Mouse (Mus musculus) cerebellum, adult 18-20 months (tissue): ENCODE measurements around the gene Omp.
"Not testable (repeated sequence)": the region's sequence is repeated elsewhere in the genome, so short reads cannot be mapped to it uniquely, and the experiment has no call there.

Experiments used
- DNase-seq, 2 experiments: peaks; one replicate each; pipeline ENCODE4 v3.0.0; 2021

The Omp gene

DNA sequence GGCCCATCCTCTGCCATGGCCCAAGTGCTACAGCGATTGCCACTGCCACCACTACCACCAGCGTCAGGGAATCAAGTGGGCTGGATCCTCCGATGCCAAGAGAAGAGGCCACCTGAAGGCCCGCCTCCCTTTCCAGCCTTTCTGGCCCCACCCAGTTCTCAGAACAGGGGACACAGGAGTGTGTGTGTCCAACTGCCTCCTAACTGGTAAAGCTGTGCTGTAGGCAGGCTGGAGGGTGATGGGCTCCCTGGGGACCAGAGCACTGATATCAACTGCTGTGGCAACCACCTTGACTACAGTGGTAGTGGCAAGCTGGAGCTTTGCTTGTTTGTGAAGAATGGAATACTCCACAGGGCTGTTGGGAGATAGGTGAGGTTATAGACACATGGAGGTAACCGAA, at the start of gene Omp:
Gene Omp (minus strand): TSS at position 101 of the 400 bp plus-strand sequence.
- DNase-seq = no peak

DNA sequence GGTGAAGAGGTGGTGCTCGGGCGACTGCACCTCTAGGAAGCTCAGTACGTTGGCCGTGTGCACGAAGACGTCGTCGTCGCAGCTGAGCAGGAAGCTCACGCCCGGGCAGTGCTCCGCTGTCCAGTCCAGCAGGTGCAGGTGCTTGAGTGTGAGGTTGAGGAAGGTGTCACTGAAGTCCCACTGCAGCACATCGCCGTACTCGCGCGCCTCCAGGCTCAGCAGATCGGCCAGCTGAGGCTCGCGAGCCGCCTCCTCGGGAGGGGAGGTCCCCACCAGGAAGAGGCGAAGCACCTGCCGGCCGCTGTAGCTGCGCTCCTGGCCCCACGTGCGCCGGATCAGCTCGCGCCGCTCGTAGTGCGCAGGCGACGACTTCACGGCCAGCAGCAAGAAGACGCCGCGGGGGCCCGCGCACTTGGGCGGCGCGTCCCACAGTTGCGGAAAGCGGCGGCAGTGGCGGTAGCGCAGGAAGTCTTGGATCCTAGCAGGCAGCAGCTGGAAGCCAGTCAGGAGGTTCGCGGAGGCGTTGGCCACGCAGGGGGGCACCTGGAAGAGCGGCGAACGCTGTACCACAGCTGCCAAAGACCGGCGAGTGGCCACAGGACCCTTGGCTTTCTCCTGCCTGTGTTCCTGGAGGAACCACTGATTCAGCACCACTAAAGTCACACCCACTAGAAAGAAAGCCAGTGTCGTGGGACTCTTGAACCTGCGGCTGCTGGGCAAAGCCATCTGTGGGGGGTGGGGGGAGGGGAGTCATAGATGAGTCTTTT, 48.9 kb upstream of the Omp start:
- peak in 1 of 2 experiments; percentile 20 for DNase-seq

DNA sequence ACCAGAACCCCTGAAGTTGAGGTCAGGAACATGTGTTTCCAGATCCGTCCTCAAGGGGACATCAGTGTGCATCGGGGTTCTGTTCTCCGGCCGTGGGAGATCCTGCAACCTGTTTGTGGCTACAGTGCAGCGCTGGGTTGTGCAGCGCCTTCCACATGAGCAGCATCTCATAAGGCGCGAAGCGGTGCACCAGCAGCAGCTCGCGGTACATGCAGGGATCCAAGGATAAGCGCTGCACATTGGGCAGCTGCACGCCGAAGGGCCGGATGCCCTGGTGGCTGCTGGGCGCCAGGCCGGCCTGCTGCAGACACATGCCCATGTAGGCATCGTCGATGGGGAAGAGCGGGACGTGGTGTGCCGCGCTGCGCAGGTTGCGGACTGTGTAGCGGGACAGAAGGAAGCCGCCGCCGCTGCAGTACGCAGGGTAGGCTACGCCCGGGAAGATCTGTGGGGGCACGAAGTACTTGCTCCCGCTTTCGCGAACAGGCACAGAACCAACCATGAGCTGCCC, 48.3 kb upstream of the Omp start:
- DNase-seq = peak; percentile 44 to 47

DNA sequence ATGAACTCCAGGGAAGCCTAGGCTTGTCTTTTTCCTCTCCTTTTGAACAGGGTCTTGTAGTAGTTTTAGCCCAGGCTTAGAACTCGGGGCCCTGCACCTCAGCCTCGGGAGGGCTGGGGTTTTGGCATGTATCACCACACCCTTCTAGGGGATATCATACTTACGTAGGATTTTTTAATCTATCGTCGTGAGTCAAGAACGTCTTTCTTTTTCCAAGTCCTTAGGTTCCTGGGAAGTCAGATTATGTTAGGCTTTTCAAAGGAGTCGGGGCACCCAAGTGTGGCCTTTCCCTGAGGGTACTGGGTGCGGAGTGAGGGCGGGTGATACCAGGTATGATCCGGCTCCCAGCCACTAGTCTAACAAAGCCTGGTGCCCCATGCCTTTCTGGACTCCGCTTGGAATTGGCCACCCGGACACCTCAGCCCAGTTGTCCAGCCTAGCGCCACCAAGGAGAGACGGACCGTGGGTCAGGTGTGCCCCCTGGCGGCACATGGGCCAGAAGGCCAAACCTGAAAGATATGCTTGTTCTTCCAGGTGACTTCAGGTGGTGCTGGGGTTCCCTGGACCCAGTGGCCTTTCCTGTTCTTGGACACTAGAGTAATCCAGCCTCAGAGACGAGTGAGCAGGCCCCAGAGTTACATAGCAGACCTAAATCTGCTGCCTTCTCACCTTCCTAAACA, 46.4 kb upstream of the Omp start:
- DNase-seq = no peak

DNA sequence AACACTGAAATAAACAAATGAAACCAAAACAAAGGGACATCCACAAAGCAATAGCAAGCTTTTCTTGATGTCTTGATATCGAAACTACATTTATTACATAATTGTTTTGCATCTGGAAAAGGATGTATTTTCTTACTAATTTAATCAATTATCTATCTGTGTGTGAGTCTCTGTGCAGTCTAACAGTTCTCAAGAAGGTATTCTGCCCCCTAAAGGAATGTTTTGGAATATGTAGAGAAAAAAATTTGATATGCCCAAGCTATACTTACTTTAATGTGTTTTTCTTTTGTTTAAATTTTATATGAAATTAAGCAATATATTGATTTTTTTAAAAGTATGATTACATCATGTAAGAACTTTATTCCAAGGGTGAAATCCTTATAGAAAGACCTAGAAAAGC, 45.3 kb upstream of the Omp start:
- no peak for DNase-seq

DNA sequence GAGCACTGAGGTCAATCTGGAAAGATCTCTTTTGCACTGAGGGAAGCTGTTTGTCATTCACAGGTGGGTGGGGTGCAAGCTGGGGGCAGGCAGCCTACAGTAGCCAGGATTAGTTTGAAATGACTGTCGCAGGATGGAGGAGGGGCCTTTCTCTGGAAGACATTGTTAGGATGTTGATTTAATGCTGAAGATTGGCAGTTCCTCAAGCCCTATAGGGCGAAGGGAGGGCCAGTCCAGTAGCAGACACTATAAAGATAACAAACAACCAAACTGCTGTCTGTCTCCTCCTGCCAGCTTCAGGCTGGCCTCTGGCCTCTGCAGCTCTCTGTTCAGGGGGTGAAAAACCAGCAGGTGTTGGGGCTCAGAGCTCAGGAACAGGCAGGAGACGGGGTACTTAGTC, 44.4 kb upstream of the Omp start:
- no peak for DNase-seq

DNA sequence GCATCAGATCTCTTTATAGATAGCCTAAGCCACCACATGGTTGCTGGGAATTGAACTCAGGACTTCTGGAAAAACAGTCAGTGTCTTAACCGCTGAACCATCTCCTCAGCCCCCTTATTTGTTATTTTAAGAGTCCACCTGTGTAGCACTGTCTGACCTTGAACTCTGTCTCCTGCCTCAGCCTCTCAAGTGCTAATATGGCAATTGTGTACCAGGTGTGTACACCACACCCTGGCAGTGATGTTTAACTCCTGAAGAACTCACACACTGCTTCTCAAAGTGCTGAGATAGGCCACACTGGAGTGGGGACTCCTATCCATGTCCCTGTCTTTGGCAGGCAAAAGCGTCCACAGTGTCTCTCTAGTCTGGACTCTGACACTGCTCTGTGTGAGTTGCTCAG, 43.4 kb upstream of the Omp start:
- no peak for DNase-seq

DNA sequence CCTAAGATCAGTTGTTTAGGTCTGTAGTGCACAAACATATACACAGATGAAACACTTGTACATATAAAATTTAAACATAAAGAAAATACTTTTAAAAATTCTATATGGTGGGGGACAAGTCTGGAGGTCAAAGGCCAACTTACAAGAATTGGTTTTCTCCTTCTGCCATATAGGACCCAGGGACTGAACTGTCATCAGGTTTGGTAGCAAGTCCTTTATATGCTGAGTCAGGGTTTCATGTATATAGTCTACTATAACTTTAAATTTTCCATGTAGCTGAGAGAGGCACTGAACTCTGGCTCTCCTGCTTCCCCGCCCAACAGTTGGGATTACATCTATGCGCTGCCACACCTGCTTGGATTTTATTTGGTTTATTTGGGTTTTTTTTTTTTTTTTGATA, 42.9 kb upstream of the Omp start:
- no peak for DNase-seq

DNA sequence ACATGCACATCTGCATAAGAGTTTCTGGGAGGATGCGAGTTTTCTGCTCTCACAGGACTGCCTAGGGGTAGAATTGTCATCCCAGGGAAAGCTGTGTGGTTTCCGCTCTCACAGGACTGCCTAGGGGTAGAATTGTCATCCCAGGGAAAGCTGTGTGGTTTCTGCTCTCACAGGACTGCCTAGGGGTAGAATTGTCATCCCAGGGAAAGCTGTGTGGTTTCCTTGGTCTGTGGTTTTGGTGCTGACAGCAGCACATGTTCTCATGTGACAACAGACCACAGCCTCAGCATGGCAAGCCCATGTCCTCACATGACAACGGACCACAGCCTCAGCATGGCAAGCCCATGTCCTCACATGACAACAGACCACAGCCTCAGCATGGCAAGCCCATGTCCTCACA, 42.0 kb upstream of the Omp start:
- not testable (repeated sequence) for DNase-seq

DNA sequence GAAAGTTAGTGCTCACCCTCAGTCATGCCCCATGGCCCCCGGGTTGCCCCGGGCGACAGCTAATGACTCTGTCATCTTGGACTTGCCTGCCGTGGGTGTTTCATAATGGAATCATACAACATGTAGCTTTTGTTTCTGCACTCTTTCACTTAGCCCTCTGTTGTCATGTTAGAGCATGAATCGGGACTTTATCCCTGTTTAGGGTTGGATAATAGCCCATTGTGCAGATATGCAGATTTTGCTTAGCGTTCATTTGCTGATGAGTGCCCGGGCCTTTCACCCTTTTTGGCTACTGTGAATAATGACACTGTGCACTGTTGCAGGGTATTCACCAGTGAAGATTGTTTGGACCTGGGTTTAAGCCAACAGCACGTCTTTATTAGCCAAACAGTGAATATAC, 41.3 kb upstream of the Omp start:
- no peak for DNase-seq

DNA sequence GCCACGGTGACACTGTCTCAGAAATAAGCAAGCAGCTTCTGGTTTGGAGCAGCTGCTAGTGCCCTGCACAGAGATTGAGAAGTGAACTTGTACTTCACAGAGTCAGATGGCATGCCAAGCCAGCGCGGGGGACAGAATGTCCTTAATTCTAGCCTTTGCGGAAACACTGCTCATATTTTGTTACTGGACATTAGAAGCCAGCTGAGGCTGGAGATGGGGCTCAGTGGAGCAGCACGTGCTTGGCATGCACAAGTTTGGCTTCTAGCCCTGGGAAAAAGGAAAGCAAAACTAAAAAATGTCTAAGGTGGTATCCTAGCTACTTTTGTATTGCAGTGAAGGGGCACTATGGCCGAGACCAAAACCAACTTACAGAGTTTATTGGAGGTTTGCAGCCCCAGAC, 40.0 kb upstream of the Omp start:
- DNase-seq = no peak

DNA sequence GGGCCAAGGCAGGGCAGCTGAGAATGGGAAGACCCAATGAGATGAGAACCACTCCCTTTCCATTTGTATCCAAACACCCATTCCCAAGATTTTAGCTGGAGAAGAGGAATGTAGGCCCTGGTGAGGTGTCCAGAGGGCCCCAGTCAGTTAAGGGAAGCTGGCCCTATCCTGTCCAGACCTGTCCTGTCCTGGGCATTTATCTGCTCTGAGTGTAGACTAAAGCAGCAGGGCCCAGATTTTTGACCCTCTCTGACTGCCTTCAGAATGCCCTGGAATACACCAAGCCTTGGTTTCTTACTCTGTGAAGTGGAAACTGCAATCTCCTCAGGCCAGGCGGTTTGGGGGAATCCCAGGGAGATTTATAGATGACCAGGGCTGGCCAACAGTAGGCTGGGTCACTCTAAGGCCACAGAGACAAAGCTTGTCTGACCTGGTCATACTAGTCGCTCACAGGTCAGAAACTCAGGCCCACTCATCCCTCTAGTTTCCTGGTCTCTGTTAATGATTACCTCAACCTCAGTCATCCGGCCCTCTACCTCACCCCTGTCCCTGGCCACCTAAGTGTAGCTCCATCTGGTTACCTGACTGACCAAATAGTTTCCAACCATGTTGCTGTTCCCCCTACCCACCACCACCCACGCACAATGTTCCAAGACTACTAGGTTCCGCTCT, 33.4 kb upstream of the Omp start:
- no peak for DNase-seq

DNA sequence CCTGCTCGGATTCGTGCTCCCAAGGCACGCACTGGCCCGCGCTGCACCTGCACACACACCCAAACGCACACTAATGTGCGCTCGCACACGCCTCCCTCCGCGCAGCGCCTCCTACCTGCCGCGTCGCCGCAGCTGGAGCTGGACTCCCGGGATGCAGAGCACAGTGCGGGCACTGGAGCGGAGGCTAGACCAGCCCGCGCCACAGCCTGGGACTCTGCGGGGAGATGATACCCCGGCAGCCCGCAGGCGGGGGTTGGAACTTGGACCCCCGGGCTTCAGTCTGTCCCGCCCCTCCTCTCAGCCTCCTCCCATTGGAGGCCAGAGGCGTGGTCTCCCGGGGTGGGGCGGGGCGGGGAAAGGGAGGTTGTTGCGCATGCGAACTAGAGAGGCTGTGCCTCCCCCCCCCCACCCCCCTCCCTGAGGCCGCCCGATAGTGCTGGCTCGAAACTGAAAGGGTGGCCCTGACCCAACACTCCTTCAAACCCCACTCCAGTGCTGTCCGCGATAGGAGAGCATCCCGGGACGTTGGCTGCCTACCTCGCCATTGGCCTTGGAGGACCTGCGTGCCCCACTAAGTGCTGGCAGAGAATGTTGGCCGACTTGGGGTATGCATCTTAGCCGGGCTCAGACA, 32.7 kb upstream of the Omp start, which contains the start of gene Capn5:
Gene Capn5 (minus strand): TSS at position 346 of the 631 bp plus-strand sequence.
- DNase-seq = peak; percentile 68 to 75

DNA sequence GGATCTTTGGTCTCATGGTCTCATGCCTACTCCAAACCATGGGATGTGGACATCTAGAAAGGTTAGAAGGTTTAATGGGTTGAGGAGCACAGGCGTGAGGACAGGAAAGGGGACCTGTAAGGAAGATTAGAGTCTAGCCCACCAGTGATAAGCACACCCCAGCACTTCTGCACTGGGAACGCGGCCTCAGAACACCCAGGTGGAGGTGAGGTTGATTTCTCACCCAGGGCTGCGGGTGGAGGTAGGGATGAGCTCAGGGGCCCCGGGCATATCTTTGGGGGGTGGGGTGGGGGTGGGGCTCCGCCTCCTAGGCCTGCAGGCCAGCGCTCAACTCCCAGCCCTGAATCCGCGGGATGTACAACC, 32.2 kb upstream of the Omp start:
- no peak for DNase-seq

DNA sequence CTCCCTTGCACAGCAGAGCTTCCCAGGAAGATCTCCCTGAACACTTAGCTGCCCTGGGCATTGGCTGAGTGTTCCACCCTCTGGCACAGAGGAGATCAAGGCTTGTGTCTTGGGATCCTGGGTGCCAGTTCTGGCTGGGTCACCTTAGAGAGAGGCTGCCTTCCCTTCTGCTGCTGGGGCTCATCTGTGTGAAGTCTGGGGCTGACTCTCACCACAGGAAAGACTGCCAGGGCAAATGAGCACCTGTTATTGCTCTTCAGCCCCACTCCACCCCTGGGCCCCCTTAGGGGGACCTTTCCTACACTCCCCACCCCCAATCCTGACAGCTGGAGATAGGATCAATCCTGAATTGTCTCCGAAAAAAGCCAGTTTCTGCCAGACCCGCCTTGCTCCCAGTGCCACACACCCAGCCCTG, 31.8 kb upstream of the Omp start:
- DNase-seq = no peak

DNA sequence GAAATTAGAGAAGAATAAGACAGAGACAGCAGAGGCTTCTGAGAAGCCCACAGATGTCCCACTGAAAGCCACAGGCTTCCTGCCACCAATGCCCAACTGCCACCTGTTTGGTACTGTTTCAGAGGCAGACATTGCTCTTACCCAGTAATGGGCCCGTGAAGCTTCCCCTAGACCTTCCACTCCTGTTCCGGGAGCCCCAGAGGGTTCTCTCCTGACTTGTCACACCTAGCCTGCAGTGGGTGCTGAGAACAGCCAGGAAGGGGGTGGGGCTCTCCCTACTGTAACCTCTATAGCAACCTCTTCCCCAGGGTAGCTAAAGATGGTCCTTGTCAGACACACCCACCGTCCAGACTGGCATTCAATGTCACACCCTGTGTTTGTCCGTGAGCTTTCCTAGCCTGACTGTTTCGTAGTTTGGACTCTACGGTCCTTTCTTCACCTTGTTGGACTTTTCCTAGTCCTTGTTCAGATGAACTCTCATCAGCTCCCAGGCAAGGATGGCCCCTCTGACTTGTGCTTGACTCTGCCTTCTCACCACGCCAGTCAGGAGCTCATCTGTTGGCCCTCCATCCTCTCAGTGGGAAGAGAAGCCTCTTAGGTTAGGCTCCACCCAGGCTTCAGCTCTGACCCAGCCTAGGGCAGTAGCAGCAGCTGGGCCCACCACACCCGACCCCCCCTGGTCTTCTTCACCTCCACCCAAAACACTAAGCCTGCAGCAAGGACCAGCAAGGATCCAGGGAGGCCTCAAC, 31.2 kb upstream of the Omp start:
- peak in 1 of 2 experiments; percentile 53 for DNase-seq

DNA sequence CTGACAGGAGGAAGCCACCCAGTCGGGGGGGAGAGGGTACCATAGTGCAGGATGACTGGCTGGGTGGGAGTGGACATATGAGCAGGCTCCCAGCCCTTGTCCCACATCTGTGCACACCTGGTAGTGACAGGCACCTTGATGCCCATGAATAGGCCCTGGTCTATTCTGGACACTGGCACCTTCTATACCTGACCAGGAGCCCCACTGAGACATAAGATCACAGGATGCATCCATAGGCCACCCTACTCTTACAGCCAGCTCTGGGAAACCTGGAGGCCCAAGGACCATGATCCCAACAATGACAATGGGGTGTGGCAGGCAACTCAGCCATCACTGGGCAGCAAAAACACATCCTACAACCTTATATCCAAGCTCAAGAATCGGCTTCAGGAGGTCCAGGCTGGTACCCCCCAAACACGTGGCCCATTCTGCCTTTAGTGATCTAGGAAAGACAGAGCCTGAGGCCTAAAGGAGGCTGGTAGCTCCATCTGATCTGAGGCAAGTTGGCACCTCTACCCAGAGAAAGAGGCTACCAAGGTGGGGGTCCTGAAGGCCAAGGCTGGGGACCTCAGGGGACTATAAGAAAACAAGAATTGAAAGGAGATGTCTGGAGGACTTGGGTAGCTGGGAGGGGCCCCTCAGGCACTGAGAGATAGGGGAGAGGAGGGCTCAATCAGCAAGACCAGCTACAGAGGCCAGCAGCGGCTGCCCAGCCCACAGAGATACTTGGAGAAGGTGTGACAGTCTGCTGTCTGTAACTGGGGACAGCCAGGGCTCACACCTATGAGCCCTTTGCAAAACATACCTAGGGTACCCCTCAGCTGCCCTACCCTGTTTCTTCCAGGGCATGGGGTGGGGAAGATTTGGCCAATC, 29.8 kb upstream of the Omp start:
- no peak for DNase-seq

DNA sequence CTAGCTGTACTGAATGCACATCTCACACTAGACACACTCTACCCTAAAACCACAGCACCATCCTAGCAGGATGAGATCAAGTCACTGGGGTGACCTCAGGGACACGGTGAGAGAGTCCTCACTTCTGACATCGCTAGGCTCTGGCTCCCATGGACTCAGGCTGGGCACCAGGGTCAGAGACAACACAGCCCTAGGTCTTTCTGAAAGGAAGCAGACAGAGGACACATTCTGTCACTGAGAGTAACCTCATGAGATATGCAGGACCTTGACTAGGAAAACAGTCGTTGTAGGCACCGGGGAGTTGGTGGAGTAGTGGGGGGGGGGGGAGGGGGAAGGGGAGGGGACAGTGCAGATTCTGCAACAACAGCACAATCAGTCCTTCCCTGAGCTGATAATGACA, 28.1 kb upstream of the Omp start:
- no peak for DNase-seq

DNA sequence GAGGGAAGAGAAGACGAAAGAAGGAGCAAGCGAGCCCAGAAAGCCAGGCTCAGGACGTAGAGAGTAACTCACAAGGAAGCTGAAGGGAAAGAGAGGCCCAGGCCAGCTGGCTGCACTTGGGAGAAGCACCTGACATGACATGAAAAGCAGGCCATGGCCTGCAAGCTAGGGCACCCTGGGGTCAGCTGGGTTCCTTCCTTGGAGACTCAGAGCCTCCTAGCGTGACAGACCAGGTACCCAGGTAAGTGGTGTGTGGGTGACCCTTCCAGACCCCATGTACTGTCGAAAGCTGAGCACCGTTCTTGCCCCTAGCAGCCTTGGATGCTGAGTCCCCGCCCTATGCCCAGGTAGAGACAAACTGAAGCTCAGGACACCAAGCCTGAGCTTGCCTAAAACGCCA, 27.4 kb upstream of the Omp start:
- DNase-seq = no peak

DNA sequence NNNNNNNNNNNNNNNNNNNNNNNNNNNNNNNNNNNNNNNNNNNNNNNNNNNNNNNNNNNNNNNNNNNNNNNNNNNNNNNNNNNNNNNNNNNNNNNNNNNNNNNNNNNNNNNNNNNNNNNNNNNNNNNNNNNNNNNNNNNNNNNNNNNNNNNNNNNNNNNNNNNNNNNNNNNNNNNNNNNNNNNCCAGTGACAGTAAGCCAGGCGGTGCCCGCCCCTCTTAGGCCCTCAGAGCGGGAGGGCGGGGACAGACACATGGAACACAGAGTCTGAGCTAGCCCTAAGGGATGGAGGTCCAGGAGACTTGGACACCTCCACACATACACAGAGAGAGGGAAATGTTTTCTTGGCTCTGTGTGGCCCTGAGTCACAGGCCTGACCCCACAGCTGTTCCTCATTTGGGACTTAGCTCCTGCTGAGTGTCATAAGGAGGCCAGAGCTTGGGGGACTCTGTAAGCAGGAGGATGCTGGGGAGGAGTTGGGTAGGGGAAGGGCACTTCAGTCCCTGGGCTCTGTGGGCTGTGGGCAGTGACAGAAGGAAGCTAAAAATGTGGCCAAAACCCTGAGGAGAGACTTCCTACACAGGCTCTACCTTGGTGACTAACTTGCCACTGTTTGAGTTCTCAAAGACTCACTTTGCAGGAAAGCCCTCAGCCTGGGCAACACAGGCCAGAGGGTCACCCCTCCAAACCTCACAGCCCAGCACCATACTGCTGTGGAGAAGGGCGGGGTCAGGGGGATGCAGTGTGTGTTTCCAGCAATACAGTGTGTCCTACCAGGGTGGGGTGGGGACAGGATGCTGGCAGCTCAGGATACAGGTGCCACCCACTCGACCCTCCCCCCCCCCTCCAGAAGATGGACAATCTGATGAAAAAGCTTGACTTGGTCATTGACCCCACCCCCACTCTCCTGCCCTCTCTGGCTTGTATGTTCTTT, 26.1 kb upstream of the Omp start:
- DNase-seq = no peak
